Mouse (Mus musculus) gastrocnemius, postnatal 14 days (tissue): ENCODE measurements around the gene Cdh13. TPM values are rescaled to one million over a fixed set of nuclear protein-coding genes. Genes with fewer than 3 reads are reported as not detected.

Source experiments
- DNase-seq: peaks from one replicate; pipeline ENCODE4 v3.0.0; 2021; ENCODE audit warnings: mixed read lengths
- intact Hi-C: fragments of 180-260 bp; cut with DNase I; formaldehyde crosslinking; loops from one replicate; pipeline ENCODE4 v1.15.1; 2025; ENCODE audit warnings: low total_unique reads
- total RNA-seq, 2 experiments: library from RNA; stranded (reverse); gene quantifications; 2 replicates each; pipeline ENCODE4 v1.2.3; 2021

Gene Cdh13
- total RNA-seq, 2 experiments from 2014 or later = 77.5 to 130 TPM

- intact Hi-C loops = no loop called here
- DNase-seq = no peak
Observed at GRCm38 (mm10) chr8:118517071-118517470, 233.5 kb downstream of the Cdh13 start.

DNA sequence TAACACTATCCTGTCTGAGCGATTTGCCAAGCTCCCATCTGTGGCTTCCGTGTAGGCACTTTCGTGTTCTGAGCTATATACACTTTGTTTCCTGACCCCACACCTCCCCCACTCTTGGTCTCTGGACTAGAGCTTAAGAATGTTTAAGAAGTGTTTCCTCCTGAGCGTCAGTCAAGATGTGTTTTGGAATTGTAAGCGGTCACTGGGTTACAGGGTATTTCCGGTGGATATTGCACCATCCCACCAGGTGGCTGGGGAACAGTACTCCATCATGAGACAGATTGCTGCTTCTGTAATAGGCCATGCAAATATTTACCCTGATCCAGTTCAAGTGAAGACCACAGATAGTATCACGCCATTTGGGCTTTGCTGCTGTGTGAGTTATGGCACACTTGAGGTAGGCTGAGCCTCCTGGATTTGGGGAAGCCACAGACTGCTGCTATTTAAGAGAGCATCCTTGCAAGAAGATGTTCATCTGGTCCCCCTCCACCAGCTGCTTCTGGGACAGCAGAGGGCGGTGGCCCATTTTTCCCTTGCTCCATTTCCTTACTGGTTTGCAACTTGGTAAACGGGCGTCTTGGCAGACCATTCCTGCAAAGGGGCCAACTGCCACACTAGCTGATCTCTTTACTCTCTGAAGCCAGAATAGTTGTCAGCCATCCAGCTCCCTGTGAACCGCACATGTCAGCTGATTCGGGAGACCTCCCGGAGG is 234.7 kb downstream of the Cdh13 start:
- intact Hi-C loops = no loop called here

DNA sequence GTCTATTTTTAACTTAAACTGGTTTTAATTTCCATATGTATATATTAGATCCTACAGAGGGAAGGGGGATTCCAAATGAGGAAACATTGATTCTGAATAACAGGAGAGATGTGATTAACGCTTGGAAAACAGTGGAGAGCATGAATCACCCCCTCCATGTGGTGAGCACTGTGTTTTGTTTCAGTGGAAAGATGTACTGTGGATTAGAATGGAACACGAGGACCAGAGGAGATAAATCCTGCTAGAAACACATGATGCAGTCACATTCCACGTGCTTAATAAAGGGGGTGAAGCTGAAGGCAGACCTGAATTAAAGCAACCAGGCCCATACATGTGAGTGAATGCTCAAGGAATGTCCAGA is 235.2 kb downstream of the Cdh13 start:
- intact Hi-C loops = no loop called here
- no peak for DNase-seq

More for the DNA sequence above, 234.7 kb downstream of the Cdh13 start:
- peak; percentile 63 for DNase-seq

- intact Hi-C loops = no loop called here
- no peak for DNase-seq
Observed at GRCm38 (mm10) chr8:118523922-118524321, 240.4 kb downstream of the Cdh13 start.

DNA sequence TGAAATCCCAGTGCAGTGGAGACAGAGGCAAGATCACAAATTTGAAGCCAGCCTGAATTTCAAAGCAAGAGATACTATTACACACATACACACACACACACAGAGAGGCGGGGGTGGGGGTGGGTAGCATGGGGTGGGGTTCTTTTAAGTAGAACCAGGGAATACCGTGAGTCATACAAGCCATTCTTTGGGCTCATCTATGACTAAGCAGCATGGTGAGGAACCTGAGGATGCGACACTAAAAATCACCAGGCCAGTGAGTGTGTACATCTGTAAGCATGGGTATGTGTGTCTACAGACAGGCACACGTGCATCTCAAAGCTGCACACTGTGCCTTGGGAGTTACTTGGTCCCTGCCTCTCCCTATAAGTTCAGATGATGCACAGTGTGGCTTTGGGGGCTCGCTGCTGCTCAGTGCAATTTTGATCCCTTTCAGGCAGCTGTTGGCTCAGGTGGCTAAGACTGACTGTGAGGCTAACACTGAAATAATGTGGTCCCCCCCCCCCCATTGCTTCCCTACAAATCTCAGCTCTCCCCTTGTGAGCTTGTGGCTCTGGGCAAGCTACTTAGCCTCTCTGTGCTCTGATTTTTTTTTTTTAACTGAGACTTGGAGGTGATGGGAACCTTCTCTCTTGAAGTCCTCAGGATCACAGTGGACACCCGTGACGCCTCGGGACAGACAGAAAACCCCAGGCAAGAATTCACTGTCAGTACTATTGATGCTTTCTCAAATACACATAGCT is 255.5 kb downstream of the Cdh13 start:
- no peak for DNase-seq
- intact Hi-C loops = no loop called here

- intact Hi-C loops = no loop called here
- DNase-seq = no peak
Observed at GRCm38 (mm10) chr8:118539559-118539819, 256.0 kb downstream of the Cdh13 start.

DNA sequence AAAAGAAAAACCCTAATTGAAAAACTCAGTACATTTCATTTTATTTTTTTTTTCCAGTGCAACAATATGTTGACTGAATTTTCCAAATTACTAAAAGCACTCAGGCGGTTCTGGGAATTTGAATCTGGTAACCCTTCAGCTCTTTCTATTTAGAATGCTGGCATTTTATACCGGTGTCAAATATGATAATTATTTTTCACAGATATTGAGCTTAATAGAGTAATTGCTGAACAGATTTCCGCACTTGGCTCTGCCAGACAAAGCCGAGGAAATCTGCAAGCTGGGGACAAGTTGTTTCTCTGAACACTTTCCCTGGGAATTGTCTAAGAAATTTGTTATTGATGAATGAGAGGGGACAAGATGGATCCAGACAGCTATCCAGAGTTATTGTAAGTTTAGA is 256.4 kb downstream of the Cdh13 start:
- DNase-seq = no peak
- intact Hi-C loops = no loop called here

GRCm38 (mm10) chr8:118552397-118552796 is 268.9 kb downstream of the Cdh13 start:
- DNase-seq = no peak
- intact Hi-C loops = no loop called here

DNA sequence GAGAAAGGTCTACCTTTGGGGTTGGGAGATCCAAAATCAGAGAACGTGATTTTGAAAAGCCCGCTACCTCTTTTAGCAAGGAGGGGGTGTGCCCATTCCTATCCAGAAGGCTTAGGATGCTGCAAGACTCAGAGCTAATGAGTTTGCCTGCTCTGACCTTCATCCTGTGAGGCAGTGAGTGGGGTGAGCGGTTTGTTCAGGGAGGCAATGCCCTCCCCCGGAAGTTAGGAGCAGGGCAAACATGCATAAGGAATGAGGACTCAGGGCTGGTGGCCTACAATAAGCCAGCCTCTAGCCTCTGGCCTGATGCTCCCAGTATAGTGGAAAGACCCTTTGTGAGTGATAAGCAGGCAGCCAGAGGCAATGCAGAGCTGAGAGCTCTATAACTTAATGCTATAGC is 269.3 kb downstream of the Cdh13 start:
- intact Hi-C loops = no loop called here
- no peak for DNase-seq

- no peak for DNase-seq
- intact Hi-C loops = no loop called here
Observed at GRCm38 (mm10) chr8:118564024-118564423, 280.5 kb downstream of the Cdh13 start.

- peak; percentile 9 for DNase-seq
- intact Hi-C loops = no loop called here
Observed at GRCm38 (mm10) chr8:118565186-118565585, 281.7 kb downstream of the Cdh13 start.

- intact Hi-C loops = no loop called here
- DNase-seq = peak; percentile 26
Observed at GRCm38 (mm10) chr8:118565887-118566747, 282.6 kb downstream of the Cdh13 start.

DNA sequence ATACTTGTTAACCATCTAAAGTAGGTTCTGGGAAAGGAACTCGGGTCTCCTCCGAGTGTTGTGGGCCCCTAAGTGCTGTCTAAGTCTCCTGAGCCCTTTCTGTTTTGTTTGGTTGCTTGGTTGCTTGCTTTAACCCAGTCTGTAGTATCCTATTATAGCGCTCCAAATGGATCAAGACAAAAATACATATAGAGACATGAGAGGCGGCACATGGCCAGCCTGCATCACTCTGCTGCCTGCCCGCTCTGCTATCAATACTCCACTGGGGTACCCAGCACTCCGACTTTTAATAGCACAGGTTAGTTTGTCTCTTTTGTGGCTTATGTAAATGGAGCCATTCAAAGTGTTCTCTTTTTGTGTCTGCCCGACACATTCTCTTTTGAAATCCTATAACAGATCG is 285.8 kb downstream of the Cdh13 start:
- intact Hi-C loops = no loop called here
- no peak for DNase-seq

DNA sequence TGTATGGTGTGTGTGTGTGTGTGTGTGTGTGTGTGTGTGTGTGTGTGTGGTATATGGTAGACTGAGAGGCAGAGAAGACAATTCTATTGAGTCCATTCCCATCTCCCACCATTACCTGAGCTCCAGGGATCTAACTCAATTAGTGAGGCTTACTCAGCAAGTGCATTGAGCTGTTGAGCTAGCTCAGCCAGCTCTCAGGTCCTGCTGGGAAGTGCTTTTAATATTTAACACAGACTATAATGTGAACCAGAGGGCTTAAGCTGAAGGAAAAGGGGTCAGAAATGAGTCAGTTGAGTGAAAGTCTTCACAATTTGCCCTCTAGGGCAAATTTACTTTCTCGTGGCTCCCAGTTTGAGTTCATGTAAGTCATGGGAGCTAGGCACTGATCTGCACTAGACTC is 297.7 kb downstream of the Cdh13 start:
- no peak for DNase-seq
- intact Hi-C loops = no loop called here

DNA sequence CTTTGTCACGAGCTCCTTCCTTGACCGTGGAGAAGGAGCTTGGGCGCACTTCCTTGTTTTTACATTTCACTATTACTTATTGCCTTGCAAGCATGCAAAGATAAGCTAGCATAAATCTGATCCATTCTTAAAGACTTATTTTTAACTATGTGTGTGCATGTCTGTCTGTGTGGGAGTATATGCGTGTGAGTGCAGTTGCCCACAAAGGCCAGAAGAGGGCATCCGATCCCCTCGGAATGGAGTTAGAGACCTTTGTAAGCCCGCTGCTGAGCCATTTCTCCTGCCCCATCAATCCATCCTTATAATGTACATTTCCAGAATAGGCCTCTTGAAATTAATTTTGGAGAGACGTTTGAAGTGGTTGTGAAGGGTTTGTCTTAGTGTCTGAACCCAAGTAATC is 298.7 kb downstream of the Cdh13 start:
- intact Hi-C loops = no loop called here

GRCm38 (mm10) chr8:118587981-118588380 is 304.4 kb downstream of the Cdh13 start:
- no peak for DNase-seq

More for the DNA sequence above, 298.7 kb downstream of the Cdh13 start:
- DNase-seq = no peak

GRCm38 (mm10) chr8:118596816-118597215 is 313.3 kb downstream of the Cdh13 start:
- intact Hi-C loops = no loop called here
- no peak for DNase-seq

More at GRCm38 (mm10) chr8:118587981-118588380, 304.4 kb downstream of the Cdh13 start:
- intact Hi-C loops = no loop called here

DNA sequence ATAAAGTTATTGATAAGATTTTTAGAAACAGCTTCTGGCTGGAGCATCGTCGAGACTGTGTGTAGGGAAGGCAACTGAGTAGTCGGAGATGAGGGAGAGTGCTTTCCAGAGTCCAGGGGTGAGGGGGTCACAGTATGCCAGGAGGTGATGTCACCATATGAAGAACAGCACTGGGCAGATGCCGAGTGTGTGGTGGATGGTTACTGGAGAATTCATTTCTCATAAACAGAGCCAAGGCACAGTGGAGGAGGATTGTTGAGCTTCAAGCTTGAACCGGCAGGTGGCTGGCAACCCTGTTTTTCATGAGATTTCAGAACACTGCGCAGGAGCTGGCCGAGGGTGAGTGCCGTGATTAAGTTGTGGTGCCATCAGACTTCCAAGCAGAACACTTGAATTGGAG is 317.8 kb downstream of the Cdh13 start:
- intact Hi-C loops = no loop called here
- DNase-seq = no peak

GRCm38 (mm10) chr8:118602074-118602473 is 318.5 kb downstream of the Cdh13 start:
- intact Hi-C loops = no loop called here

DNA sequence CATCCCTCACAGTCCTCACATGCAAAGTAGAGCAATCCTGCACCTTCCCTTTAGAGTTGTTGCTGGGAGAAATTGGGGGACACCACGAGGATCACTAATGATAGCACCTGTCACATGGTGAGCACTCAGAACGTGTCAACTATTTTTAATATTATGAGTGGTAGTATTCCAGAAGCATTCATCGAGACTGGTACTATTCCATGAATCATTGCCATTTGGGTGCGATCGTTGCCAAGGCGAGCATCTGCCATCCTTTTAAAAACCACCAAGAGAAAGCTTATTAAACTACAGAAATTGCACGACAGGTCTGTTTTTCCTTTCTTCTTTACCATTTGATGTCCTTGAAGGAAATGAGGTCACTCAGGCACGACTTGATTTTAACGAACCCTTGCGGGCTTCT is 328.0 kb downstream of the Cdh13 start:
- DNase-seq = no peak
- intact Hi-C loops = no loop called here

More at GRCm38 (mm10) chr8:118602074-118602473, 318.5 kb downstream of the Cdh13 start:
- peak; percentile 16 for DNase-seq
